Mouse (Mus musculus) spleen, embryonic (tissue): ENCODE data around the gene Cat.

ENCODE experiments used
- CTCF ChIA-PET: fragments of 350-600 bp; sonication (Branson Sonifier 250); formaldehyde crosslinking; loops from one replicate; lab custom pipeline; 2022; lab: Charles Lee

Gene Cat

GRCm38 (mm10) chr2:103478326-103478725 is 6.6 kb downstream of the Cat start:
- CTCF ChIA-PET, result no interaction called here

- CTCF ChIA-PET, result no interaction called here
These were observed 7.5 kb downstream of the Cat start for GRCm38 (mm10) chr2:103477456-103477855.

GRCm38 (mm10) chr2:103476657-103477056 is 8.3 kb downstream of the Cat start:
- CTCF ChIA-PET, result no interaction called here

GRCm38 (mm10) chr2:103476180-103476579 is 8.8 kb downstream of the Cat start:
- CTCF ChIA-PET, result no interaction called here

- CTCF ChIA-PET, result no interaction called here
These were observed 11.6 kb downstream of the Cat start for GRCm38 (mm10) chr2:103473362-103473761.

- CTCF ChIA-PET, result no interaction called here
These were observed 17.9 kb downstream of the Cat start for GRCm38 (mm10) chr2:103466984-103467588.

- CTCF ChIA-PET, result no interaction called here
These were observed 18.7 kb downstream of the Cat start for GRCm38 (mm10) chr2:103466272-103466671.

- CTCF ChIA-PET, result interaction anchor here (0.6 kb wide), 1 partner anchor 123 kb away, joined by 11 read pairs; no protein-coding TSS in a partner anchor
These were observed 19.5 kb downstream of the Cat start for GRCm38 (mm10) chr2:103465429-103465828.

GRCm38 (mm10) chr2:103464524-103464923 is 20.4 kb downstream of the Cat start:
- CTCF ChIA-PET, result no interaction called here

- CTCF ChIA-PET, result interaction anchor here (0.5 kb wide), 1 partner anchor 373 kb away, joined by 3 read pairs; no protein-coding TSS in a partner anchor
These were observed 22.2 kb downstream of the Cat start for GRCm38 (mm10) chr2:103462746-103463145.

- CTCF ChIA-PET, result no interaction called here
These were observed 23.2 kb downstream of the Cat start for GRCm38 (mm10) chr2:103461743-103462142.

- CTCF ChIA-PET, result interaction anchor here (1.0 kb wide), 1 partner anchor 85 kb away, joined by 3 read pairs; no protein-coding TSS in a partner anchor
These were observed 23.8 kb downstream of the Cat start for GRCm38 (mm10) chr2:103461210-103461609.

GRCm38 (mm10) chr2:103459069-103459468 is 25.9 kb downstream of the Cat start:
- CTCF ChIA-PET, result interaction anchor here (0.7 to 4.3 kb wide), 2 partner anchors 88 to 241 kb away, joined by 4 to 35 read pairs; no protein-coding TSS in a partner anchor

- CTCF ChIA-PET, result interaction anchor here (0.6 to 4.3 kb wide), 2 partner anchors 76 to 89 kb away, joined by 12 to 35 read pairs; no protein-coding TSS in a partner anchor
These were observed 27.3 kb downstream of the Cat start for GRCm38 (mm10) chr2:103457628-103458027.

GRCm38 (mm10) chr2:103457048-103457447 is 27.9 kb downstream of the Cat start:
- CTCF ChIA-PET, result interaction anchor here (0.6 to 4.3 kb wide), 4 partner anchors 48 to 856 kb away, joined by 3 to 35 read pairs (median 18); no protein-coding TSS in a partner anchor

- CTCF ChIA-PET, result interaction anchor here (0.6 to 4.3 kb wide), 3 partner anchors 49 to 855 kb away, joined by 3 to 35 read pairs (median 24); no protein-coding TSS in a partner anchor
These were observed 28.3 kb downstream of the Cat start for GRCm38 (mm10) chr2:103456646-103457045.

- CTCF ChIA-PET, result interaction anchor here (4.3 kb wide), 1 partner anchor 91 kb away, joined by 35 read pairs; no protein-coding TSS in a partner anchor
These were observed 29.2 kb downstream of the Cat start for GRCm38 (mm10) chr2:103455748-103456147.

GRCm38 (mm10) chr2:103452550-103452949 is 32.4 kb downstream of the Cat start:
- CTCF ChIA-PET, result interaction anchor here (0.7 kb wide), 1 partner anchor 114 kb away, joined by 3 read pairs; no protein-coding TSS in a partner anchor

GRCm38 (mm10) chr2:103450267-103450666 is 34.7 kb downstream of the Cat start:
- CTCF ChIA-PET, result no interaction called here

GRCm38 (mm10) chr2:103449813-103450212 is 35.1 kb downstream of the Cat start:
- CTCF ChIA-PET, result no interaction called here

GRCm38 (mm10) chr2:103448947-103449560 is 35.9 kb downstream of the Cat start:
- CTCF ChIA-PET, result no interaction called here

GRCm38 (mm10) chr2:103446326-103446725 is 38.6 kb downstream of the Cat start:
- CTCF ChIA-PET, result no interaction called here

GRCm38 (mm10) chr2:103445776-103446175 is 39.2 kb downstream of the Cat start:
- CTCF ChIA-PET, result no interaction called here
